Mouse (Mus musculus) adrenal gland, adult 18-20 months (tissue): ENCODE data around the gene Nomo1. TPM values are rescaled to one million over a fixed set of nuclear protein-coding genes. Genes with fewer than 3 reads are reported as not detected.

Experiments
- DNase-seq, 2 experiments: peaks; one replicate each; pipeline ENCODE4 v3.0.0; 2021 to 2022; ENCODE audit warnings: low spot score in 2 of 2
- long read RNA-seq, 2 experiments: library from polyadenylated mRNA; stranded (forward); transcript quantifications; one replicate each; pipeline ENCODE4 v2.0.0; 2021
- total RNA-seq, 2 experiments: library from RNA; stranded (reverse); gene quantifications; 1 replicate in 1 of 2; 2 replicates in 1 of 2; pipeline ENCODE4 v1.2.3; 2021

The Nomo1 gene
- total RNA-seq: 10 to 100 TPM; 64.2 to 67.0 TPM
- long read RNA-seq, experiment 1, full-length matches to known transcripts: 44 of 71 reads
- long read RNA-seq, experiment 1, partial matches to known transcripts: 23 of 71 reads
- long read RNA-seq, experiment 1, other reads (novel, unspliced or antisense): 4 of 71 reads
- long read RNA-seq, experiment 2, full-length matches to known transcripts: 22 of 57 reads
- long read RNA-seq, experiment 2, partial matches to known transcripts: 31 of 57 reads
- long read RNA-seq, experiment 2, other reads (novel, unspliced or antisense): 4 of 57 reads

DNA sequence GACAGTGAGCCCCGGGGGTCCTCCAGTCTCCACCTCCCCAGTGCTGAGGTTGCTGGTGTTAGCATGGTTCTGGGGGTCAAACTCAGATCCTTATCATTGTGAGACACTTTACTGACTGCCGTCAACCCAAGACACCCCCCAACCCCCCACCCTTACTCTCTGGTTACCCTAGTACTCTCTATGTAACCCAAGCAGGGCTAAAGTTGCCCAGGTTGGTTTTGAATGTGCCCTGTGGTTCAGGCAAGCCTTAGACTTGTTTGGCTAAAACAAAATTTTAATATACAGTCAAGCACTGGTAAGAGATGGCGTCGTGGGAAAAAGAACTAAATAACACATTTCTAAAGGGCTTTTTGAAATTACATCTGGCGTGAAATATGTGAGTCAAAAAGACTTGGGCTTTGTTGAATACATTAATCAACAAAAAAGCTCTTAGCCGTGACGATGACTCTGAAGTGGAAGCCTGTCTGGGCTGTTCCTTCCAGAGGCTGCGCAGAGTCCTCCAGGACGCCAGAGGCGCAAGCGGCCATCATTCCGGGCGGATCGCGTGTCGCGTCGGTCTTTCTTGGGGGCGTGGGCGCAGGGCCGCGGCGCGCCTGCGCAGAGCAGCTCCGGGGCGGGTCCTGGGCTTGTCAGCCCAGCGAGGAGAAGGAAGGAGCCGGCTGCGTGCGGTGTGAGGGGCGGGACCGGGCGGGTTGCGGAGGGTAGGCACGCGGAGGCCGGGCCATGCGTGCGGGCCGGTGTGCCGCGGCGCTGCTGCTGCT, at the start of gene Nomo1:
Gene Nomo1 (plus strand): TSS at position 590 of the 761 bp plus-strand sequence.
- DNase-seq: peak; percentile 96 to 98

DNA sequence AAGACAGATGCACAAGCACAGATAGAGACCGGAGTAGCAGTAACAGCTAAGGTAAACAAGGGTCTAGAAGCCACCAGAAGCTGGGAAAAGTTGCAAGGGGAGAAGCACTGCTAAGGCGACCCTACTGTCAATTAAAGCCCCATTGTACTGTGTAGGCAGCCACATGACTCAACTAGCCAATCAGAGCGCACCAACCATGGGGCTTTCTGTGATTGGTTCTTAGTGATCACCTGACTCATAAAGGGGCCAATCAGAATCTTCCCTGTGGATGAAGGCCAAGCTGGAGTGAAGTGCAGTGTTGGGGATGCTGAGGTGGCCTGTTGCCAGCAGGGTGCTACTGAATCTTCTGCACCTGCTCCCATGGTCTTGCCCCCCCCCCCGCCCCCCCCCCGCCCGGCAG, 46.6 kb upstream of the Nomo1 start:
- no peak for DNase-seq

DNA sequence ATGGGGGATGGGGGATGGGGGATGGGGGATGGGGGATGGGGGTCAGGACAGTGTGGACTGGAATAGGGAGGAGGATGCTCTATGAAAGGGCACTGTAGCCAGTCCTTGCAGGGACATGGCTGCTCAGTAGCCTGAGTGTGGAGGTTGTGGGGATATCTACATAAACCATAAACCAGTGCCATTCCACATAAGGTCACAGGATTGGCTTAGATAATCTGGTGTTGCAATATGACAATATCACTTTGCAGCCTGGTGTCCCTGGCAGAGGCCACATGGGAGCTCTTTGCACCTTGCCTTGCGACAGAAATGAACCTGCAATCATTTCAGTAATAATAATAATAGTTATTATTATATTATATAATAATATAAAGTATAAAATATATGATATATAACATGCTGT, 45.2 kb upstream of the Nomo1 start:
- no peak for DNase-seq

DNA sequence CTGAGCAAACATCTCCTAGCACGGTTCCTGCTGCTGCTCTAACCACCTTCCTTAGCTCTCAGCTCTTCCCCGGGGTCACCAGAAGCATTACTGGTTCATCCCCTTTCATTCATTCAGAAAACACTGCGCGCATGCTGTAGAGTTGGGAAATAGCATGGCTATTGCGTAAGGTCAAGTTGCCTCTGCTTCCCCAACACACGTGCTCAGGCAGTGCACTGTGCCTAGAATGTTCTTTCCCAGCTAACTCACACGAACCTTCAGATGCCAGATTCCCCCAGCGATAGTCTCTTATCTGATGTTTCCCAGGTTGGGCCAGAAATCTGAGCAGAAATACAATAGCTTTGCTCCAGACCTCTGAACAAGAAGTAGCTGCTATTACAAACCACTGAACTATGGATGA, 41.0 kb upstream of the Nomo1 start:
- DNase-seq: no peak

DNA sequence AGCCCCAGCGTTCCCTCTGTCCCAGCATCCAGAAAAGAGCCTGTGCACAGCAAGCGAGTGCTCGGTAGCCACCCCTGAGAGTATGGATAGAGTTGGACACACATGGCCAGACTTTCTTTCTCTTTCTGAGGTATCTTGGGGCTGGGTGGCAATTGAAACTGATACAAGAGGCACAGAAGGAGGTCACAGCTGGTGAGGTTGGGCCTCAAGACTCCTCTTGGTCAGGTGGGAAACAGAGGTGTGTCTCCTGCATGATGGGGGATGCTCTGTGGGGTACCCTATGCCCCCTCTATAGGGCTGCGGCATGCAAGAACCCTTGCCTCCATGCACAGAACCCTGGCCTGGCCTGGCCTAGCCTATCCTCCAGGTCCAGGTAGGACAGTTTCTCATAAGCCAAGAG, 32.9 kb upstream of the Nomo1 start:
- no peak for DNase-seq

DNA sequence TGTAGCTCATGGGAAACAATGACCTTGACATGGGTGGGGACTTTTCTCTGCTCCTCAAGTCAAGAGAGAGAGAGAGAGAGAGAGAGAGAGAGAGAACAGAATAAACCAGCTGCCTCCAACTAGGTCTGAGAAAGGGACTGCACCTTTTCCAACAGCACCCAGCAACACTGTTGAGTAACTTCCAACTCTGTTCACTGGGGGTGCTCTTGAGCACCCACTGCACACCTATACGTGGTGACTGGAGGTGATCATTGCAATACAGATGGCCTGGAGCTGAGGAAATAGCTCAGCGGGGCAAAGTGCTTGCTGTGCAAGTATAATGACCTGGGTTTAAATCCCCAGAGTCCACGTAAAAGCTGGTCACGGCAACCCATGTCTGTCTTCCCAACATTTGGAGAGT, 30.8 kb upstream of the Nomo1 start:
- DNase-seq: no peak

DNA sequence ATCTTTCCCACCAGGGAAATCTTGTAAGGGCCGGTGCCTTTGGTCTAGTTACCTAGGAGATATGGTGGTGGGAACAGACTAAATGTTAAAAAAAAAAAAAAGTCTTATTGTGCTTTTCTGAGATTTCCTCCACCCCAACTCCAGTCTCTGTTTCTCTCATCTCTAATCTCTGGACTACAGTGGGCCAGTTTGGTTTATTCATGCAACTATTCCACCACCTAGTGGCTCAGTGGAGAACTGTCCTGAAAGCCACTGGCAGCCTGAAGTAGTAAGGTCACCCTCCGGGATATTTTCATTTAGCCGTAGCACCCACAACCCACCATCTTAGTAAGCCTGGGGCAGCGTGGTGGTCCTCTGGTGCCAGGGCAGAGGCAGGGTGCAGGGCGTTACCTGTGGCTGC, 23.9 kb upstream of the Nomo1 start:
- peak; percentile 54 to 59 for DNase-seq

DNA sequence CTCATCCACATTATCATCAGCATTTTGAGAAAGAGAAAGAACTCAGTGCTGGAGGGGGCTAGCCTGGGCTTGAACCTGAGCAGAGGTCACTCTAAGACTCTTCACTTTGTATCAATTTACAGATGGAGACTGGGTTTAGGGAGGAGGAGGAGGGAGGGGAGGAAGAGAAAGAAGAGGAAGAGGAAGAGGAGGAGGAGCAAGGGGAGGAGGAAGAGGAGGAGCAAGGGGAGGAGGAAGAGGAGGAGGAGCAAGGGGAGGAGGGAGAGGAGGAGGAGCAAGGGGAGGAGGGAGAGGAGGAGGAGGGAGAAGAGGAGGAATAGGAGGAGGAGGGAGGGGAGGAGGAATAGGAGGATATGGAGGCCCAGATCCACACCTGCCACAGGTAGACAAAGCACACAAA, 21.4 kb upstream of the Nomo1 start:
- no peak for DNase-seq

DNA sequence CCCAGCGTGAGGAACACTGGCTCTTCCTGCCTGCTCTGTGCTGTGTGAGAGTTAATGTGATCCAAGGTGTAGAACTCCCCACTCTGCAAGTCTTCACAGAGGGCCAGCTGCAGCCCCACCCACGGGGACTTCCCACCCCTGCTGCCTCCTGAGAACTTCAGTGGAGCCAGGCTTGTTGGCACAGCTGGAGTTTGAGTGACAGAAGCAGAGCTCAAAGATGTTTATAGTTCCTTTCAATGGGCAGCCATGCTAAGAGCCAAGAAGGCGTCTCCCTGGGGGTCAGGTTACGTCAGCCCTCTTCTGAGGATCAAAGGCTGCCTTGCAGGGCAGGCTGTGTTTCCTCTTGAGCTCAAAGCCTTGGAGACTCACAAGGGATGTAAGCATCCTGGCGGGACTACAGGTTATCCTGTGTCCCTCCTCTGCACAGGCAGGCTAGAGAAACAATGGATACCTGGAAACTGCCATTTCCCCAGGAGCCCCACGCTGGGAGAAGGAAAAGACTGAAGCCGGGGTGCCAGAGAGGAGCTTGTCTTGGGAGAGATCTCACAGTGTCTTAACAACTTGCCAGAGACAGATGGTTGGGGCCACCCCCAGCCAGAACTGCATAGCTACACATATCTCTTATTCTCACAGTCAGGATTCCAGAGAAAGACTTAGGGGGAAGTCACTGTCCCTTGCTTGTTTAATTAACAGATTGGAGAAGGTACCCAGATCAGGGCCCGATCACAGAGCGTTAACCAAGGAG, 20.1 kb upstream of the Nomo1 start:
- DNase-seq: no peak

DNA sequence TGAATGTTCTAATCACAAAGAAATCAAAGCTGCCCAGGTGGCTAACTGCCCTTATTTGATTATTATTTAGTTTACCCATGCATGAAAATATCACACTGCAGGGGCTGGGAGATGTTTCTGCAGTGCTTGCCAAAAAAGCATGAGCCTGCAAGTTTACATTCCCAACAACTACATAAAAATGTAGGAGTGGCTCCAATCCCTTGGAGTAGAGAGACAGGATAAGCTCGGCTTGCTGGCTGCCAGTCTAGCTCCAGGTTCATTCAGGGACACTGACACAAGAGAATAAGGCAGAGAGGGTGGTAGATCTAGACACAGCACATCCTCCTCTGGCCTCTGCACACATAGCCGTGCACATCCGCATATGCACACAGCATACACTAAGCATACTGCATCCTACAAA, 13.9 kb upstream of the Nomo1 start:
- no peak for DNase-seq

DNA sequence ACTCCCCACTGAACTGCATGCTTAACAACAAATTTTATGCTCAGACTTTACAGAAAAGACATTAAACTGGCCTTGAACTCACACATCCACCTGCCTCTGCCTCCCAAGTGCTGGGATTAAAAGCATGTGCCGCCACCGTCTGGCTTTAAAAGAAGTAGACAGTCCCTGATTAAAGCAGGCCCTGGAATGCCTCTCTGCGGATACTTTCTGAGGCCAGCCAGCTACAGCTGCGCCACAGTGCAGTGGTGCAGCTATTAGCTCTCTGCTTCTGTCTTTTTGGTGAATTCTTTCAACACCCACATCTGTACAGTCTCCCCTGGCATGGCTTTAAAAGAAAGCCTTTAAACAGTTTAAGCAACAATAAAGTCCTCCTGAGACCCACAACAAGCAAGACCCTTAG, 11.5 kb upstream of the Nomo1 start:
- DNase-seq: no peak

DNA sequence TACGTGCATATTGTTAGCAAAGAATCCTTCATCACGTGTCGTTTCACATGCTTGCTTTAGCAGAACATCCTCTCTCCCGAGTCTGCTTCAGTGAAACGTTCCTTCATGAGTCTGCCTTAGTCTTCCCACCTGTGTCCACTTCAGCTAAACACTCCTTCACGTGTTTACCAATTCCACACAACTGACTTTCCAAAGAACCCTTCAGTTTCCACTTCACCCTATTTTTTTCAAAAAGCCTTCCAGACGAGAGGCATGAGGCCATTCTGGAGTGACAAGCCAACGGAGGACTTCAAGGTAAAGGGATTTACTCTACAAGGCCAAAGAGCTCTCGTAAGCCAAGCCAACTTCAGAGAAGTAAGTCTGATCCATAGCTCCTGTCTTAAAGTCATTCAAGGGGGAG, 8.1 kb upstream of the Nomo1 start:
- DNase-seq: no peak

DNA sequence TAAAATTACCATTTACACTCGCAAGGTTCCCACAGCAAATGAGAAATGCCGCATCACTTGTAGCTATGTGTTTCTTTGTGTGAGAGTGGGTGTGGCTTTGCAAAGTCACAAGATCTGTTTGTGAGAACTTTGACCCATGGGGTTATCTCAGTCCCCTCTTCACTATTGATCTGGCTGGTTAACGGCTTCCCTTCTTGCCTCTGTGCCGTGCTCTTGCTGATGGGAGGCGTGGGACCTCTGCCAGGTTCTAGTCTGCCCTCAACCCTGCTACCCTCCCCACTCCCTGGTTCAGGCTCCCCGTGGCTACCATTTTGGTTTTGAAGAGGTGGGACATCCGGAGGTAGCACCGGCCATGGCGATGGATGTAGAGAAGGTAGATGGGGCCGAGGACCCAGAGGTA, 4.8 kb upstream of the Nomo1 start:
- no peak for DNase-seq

DNA sequence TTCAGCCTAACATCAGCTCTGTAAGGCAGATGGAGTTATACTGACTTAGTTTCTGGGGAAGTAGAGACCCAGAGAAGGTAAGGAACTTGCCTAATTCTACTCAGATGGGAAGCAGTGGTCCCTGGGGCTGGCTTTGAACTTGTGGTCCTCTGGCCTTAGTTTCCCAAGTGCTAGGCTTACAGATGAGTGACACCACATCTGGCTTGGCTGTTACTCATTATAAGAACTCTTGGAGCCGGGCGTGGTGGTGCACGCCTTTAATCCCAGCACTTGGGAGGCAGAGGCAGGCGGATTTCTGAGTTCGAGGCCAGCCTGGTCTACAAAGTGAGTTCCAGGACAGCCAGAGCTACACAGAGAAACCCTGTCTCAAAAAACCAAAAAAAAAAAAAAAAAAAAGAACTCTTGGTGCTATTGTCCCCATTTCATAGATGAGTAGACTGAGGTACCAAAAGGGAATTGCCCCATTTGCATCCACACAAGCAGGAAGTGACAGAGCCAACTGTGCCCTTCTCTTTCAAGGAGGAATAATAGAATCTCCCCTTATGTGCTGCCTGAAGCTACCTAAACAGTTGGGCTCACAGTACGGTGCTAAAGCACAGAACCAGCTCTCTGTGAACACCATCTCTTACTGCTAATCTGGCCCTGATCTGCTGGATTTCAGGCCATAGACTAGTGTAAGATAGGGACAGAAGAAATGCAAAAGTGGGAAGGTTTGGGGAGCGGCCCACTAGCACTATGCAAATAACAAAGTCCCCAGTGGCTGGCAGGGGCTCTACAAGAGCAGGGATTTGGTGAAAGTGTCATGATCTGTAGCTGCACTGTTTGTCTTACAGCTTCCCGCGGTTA, 4.0 kb upstream of the Nomo1 start:
- no peak for DNase-seq

DNA sequence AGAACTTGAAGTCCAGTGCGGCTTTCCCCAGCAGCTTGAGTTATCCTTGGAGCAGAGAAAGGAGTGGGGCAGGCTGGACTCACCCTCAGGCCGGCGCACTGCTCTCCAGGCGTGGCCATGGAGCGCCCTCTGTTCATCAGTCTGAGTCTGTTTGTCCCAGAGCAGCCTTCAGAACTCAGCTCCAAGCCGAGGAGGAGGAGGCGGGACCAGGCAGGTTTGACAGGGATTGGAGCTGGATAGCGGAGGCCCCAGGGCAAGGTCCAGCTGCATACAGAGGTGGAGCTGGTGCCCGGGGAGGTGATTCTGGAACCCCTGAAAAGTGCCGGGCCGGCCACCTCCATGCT, 3.4 kb upstream of the Nomo1 start, which contains the start of gene Abcc6:
Gene Abcc6 (minus strand): TSS at position 158 of the 344 bp plus-strand sequence.
- no peak for DNase-seq

DNA sequence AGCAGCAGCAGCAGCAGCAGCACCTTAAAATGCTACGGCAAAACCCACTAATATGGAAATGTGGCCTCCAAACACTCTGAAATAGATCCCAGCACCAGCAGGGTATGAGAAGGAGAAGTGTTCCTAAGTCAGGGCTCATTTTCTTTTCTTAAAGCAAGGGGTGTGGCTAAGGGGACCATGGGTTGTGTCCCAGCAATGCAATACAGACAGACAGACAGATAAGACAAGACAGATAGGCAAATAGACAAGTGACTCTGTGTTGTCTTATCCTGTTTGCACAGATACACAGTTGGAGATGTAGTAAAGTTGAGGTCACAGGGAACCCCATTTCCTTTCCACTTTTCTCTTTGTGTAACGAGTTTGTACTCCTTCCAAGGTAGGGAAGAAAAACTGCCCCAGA, 2.4 kb upstream of the Nomo1 start:
- no peak for DNase-seq

DNA sequence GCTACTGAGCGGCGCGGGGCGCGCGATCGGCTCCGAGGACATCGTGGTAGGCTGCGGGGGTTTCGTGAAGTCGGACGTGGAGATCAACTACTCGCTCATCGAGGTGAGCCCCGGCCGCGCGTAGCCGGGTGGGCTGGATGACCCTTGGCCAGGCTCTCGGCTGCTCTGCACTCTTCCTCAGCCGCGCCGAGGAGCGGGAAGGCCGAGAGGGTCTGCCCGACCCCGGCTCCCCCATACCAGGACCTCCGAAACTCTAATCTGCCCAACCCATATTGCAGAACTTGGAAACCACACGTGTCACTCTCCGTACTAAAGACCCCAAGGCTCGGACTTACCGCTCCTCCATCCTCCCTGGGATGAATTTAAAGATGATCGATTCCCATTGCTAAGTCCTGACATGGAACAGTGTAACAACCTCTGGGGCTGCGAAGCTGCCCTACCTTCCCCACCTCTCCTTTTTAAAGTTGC, 406 bp downstream of the Nomo1 start:
- DNase-seq: no peak

DNA sequence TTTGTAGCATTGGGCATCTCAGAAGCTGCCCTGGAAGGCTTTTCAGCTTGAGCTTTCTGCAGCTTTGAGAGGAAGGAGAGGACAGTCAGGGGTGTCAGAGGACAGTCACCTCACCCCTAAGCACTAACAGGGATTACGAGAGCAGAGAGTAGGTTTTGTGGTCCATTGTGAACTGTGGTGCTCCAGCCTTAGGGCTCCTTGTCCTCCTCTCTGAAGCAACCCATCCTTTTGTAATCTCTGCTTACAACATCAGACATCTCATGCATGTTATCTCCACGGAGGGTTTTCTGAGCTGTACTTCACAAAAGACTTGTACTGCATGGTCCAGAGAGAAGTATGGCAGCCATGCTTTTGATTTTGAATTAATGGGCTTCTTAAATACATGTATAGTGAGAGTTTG, 1.5 kb downstream of the Nomo1 start:
- DNase-seq: no peak

DNA sequence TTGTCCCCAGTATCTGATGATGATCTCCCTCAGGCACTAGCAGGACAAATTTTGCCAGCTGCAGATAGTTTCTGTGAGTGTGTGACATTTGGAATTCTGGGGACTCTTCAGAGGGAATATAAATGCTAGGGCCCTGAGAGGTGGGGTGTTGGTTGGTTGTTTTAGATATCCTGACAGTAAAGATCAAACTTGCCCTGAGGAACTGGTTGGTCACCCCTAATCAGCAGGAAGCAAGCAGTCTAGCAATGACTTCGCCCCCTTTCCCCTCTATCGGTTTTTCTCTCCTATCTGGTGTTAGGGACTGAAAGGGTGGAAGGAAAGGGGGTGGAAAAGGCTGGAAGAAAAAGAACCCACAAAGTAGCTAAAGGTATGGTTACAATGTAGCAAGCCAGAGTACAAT, 2.0 kb downstream of the Nomo1 start:
- no peak for DNase-seq

DNA sequence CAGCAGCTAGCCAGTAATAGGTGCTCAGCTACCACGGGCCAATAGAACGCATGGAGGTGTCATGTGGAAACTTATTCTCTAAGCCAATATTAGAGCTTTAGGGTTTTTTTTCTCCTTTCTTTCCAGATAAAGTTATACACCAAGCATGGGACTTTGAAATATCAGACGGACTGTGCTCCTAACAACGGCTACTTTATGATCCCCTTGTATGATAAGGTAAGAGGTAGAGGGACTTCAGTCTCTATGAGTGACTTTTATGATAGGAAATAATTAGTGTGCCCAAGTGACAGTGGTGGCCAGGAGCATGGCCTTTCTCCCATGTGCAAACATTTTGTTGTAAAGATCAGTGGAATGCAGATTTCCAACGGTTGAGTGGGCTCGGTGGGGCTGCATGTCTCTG, 3.9 kb downstream of the Nomo1 start:
- DNase-seq: no peak

DNA sequence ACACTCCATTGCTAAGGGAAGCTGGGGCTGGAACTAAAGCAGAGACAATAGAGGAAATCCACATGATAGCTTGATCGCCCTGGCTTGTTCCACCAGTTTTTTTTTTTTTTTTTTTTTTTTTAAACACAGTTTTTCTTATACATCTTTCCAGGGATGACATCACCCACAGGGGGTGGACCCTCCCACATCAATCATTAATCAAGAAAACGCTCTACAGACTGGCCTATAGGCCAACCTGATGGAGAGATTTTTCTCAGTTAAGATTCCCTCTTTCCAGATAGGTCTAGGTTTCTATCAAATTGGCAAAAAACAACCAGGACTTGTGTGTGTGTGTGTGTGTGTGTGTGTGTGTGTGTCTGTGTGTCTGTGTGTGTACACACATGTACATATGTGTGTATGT, 6.4 kb downstream of the Nomo1 start:
- DNase-seq: no peak
